Mouse (Mus musculus) MEL (cell line): ENCODE results near the gene Rabgap1l. TPM values are rescaled to one million over a fixed set of nuclear protein-coding genes. Genes with fewer than 3 reads are reported as not detected.
A peak's percentile ranks its signal among the peaks of the same experiment; 100 is the strongest.

Experiments used
- DNase-seq: peaks from one replicate; pipeline ENCODE4 v3.0.0; 2011; ENCODE audit warnings: low read depth, low spot score
- H3K27ac ChIP-seq: 2 replicates; pipeline ENCODE4 v1.5.1; 2012; ENCODE audit warnings: low read depth, mild to moderate bottlenecking, control low read depth, low read length, moderate library complexity; ENCODE audit not compliant: control insufficient read depth
- H3K27me3 ChIP-seq, 2 experiments: fragments of 150-350 bp in 1 of 2; sonication (generic) in 1 of 2; 2 replicates each; pipeline ENCODE4 v1.6.1; 2012; ENCODE audit warnings: low read length in 2 of 2, mild to moderate bottlenecking in 2 of 2, improper control_type of control experiment in 1 of 2, moderate library complexity in 1 of 2; ENCODE audit not compliant: insufficient read depth in 2 of 2, control insufficient read depth in 1 of 2
- H3K36me3 ChIP-seq, 2 experiments: 2 replicates each; pipeline ENCODE4 v1.6.1; 2012 to 2014; ENCODE audit warnings: low read length in 2 of 2, improper control_type of control experiment in 1 of 2, inconsistent platforms in 1 of 2, mild to moderate bottlenecking in 1 of 2; ENCODE audit not compliant: insufficient read depth in 2 of 2, control insufficient read depth in 1 of 2
- H3K4me1 ChIP-seq, 2 experiments: fragments of 150-350 bp in 1 of 2; sonication (generic) in 1 of 2; 2 replicates each; pipeline ENCODE4 v1.6.1; 2012; ENCODE audit warnings: low read length in 2 of 2, improper control_type of control experiment in 1 of 2, mild to moderate bottlenecking in 1 of 2; ENCODE audit not compliant: insufficient read depth in 2 of 2, control insufficient read depth in 1 of 2
- H3K4me3 ChIP-seq, 2 experiments: fragments of 150-350 bp in 1 of 2; sonication (generic) in 1 of 2; 2 replicates each; pipeline ENCODE4 v1.5.1; 2012; ENCODE audit warnings: low read depth in 2 of 2, low read length in 2 of 2, mild to moderate bottlenecking in 2 of 2, moderate library complexity in 2 of 2, control low read depth in 1 of 2, improper control_type of control experiment in 1 of 2; ENCODE audit not compliant: control insufficient read depth in 1 of 2, insufficient read depth in 1 of 2
- H3K79me2 ChIP-seq: 2 replicates; pipeline ENCODE4 v1.6.1; 2012; ENCODE audit warnings: mild to moderate bottlenecking, low read length, moderate library complexity; ENCODE audit not compliant: control insufficient read depth, poor library complexity, insufficient read depth
- H3K9ac ChIP-seq: 2 replicates; pipeline ENCODE4 v1.6.1; 2012; ENCODE audit warnings: low read depth, mild to moderate bottlenecking, control low read depth, low read length, moderate library complexity; ENCODE audit not compliant: control insufficient read depth, poor library complexity, severe bottlenecking
- H3K9me3 ChIP-seq: fragments of 150-350 bp; sonication (generic); replicated peaks from 2 replicates; pipeline ENCODE4 v1.6.1; 2012; ENCODE audit warnings: mild to moderate bottlenecking, low read length, improper control_type of control experiment, moderate library complexity; ENCODE audit not compliant: insufficient read depth
- BHLHE40 ChIP-seq: IDR thresholded peaks from 2 replicates; pipeline ENCODE4 v1.6.1; 2012; ENCODE audit warnings: low read depth, mild to moderate bottlenecking, inconsistent platforms, low read length, improper control_type of control experiment, borderline replicate concordance
- CHD2 ChIP-seq: IDR thresholded peaks from 2 replicates; pipeline ENCODE4 v1.6.1; 2011; ENCODE audit warnings: low read length, improper control_type of control experiment
- E2F4 ChIP-seq: IDR thresholded peaks from 2 replicates; pipeline ENCODE4 v1.6.1; 2011; ENCODE audit warnings: low read depth, low read length, improper control_type of control experiment, borderline replicate concordance
- GATA1 ChIP-seq: IDR thresholded peaks from 2 replicates; pipeline ENCODE4 v1.6.1; 2011; ENCODE audit warnings: low read depth, low read length, improper control_type of control experiment
- HCFC1 ChIP-seq: IDR thresholded peaks from 2 replicates; pipeline ENCODE4 v1.6.1; 2012; ENCODE audit warnings: low read depth, mild to moderate bottlenecking, inconsistent platforms, low read length, improper control_type of control experiment, moderate library complexity
- JUND ChIP-seq: IDR thresholded peaks from 2 replicates; pipeline ENCODE4 v1.6.1; 2011; ENCODE audit warnings: low read depth, mild to moderate bottlenecking, improper control_type of control experiment, low read length
- MAFK ChIP-seq: IDR thresholded peaks from 2 replicates; pipeline ENCODE4 v1.6.1; 2011; ENCODE audit warnings: low read depth, mild to moderate bottlenecking, low read length, improper control_type of control experiment, borderline replicate concordance
- MAX ChIP-seq: IDR thresholded peaks from 2 replicates; pipeline ENCODE4 v1.6.1; 2011; ENCODE audit warnings: low read length, improper control_type of control experiment
- MEF2A ChIP-seq: IDR thresholded peaks from 2 replicates; pipeline ENCODE4 v1.6.1; 2014; ENCODE audit warnings: low read depth, mild to moderate bottlenecking, inconsistent platforms, low read length, improper control_type of control experiment; ENCODE audit not compliant: poor library complexity, insufficient replicate concordance, severe bottlenecking; ENCODE audit errors: extremely low read depth
- MYB ChIP-seq: IDR thresholded peaks from 2 replicates; pipeline ENCODE4 v1.6.1; 2011; ENCODE audit warnings: mild to moderate bottlenecking, low read depth, low read length, improper control_type of control experiment
- MYC ChIP-seq: IDR thresholded peaks from 2 replicates; pipeline ENCODE4 v1.6.1; 2011; ENCODE audit warnings: low read depth, mild to moderate bottlenecking, low read length, improper control_type of control experiment, moderate library complexity
- NELFE ChIP-seq: IDR thresholded peaks from 2 replicates; pipeline ENCODE4 v1.6.1; 2011; ENCODE audit warnings: low read depth, low read length, improper control_type of control experiment
- NRF1 ChIP-seq: IDR thresholded peaks from 2 replicates; pipeline ENCODE4 v1.6.1; 2014; ENCODE audit warnings: low read depth, mild to moderate bottlenecking, inconsistent platforms, low read length, improper control_type of control experiment, moderate library complexity; ENCODE audit not compliant: poor library complexity, insufficient read depth, severe bottlenecking
- POLR2A ChIP-seq, 2 experiments: IDR thresholded peaks; 2 replicates each; pipeline ENCODE4 v1.6.1; 2011 to 2012; ENCODE audit warnings: low read length in 2 of 2, mild to moderate bottlenecking in 2 of 2, control low read depth in 1 of 2, improper control_type of control experiment in 1 of 2, low read depth in 1 of 2, moderate library complexity in 1 of 2; ENCODE audit not compliant: control insufficient read depth in 1 of 2, insufficient read depth in 1 of 2, poor library complexity in 1 of 2
- POLR2AphosphoS2 ChIP-seq: IDR thresholded peaks from 2 replicates; pipeline ENCODE4 v1.6.1; 2011; ENCODE audit warnings: low read length, improper control_type of control experiment
- SMC3 ChIP-seq: IDR thresholded peaks from 2 replicates; pipeline ENCODE4 v1.6.1; 2011; ENCODE audit warnings: low read depth, low read length, improper control_type of control experiment
- TBP ChIP-seq: IDR thresholded peaks from 2 replicates; pipeline ENCODE4 v1.8.0; 2011; ENCODE audit warnings: low read depth, low read length, improper control_type of control experiment
- UBTF ChIP-seq: IDR thresholded peaks from 2 replicates; pipeline ENCODE4 v1.6.1; 2012; ENCODE audit warnings: low read depth, mild to moderate bottlenecking, inconsistent platforms, low read length, improper control_type of control experiment, moderate library complexity, borderline replicate concordance; ENCODE audit not compliant: insufficient read depth
- USF1 ChIP-seq: IDR thresholded peaks from 2 replicates; pipeline ENCODE4 v1.6.1; 2014; ENCODE audit warnings: low read depth, mild to moderate bottlenecking, inconsistent platforms, low read length, improper control_type of control experiment, moderate library complexity
- USF2 ChIP-seq, 2 experiments: IDR thresholded peaks; 2 replicates each; pipeline ENCODE4 v1.6.1; 2011 to 2012; ENCODE audit warnings: improper control_type of control experiment in 2 of 2, low read length in 2 of 2, borderline replicate concordance in 1 of 2, inconsistent platforms in 1 of 2, low read depth in 1 of 2, mild to moderate bottlenecking in 1 of 2; ENCODE audit not compliant: insufficient read depth in 1 of 2
- ZC3H11A ChIP-seq: IDR thresholded peaks from 2 replicates; pipeline ENCODE4 v1.6.1; 2012; ENCODE audit warnings: low read depth, mild to moderate bottlenecking, inconsistent platforms, low read length, improper control_type of control experiment
- ZKSCAN1 ChIP-seq: IDR thresholded peaks from 2 replicates; pipeline ENCODE4 v1.6.1; 2012; ENCODE audit warnings: low read depth, mild to moderate bottlenecking, inconsistent platforms, low read length, improper control_type of control experiment, moderate library complexity
- polyA plus RNA-seq, 2 experiments: library from polyadenylated mRNA; stranded (reverse) in 1 of 2; unstranded in 1 of 2; fragments of >175 nt in 1 of 2; fragments of >200 nt in 1 of 2; gene quantifications; 2 replicates each; pipeline versions ENCODE4 v1.2.1 to v1.2.4; 2012; ENCODE audit warnings: low replicate concordance in 2 of 2, low read depth in 1 of 2; ENCODE audit not compliant: insufficient read length in 2 of 2, insufficient read depth in 1 of 2, missing spikeins in 1 of 2
- total RNA-seq: library from RNA; depleted of rRNA; stranded (reverse); fragments of 300-350 nt; gene quantifications from 2 replicates; pipeline ENCODE4 v1.2.3, GENCODE M21; 2012

Rabgap1l gene
- total and polyA plus RNA-seq, 3 experiments = 24.1 to 26.2 TPM; not detected in 1

DNA sequence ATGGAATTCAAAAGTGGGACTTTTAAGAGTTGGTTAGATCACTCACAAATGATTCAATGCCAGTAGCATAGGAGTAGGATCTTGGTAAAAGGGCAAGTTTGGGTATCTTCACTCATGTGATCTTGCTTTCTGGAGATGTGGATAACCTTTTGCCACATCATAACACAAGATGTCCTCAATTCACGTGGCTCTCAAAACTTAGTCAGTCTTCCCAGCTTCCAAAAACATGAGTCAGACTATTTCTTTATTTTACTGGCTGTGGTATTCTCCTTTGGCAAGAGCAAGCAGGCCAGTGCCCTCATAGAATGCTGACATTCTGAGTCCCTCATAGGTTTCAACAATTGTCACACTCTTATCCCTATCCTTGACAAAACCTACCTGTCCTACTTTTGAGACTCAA, 242.4 kb downstream of the Rabgap1l start:
- H3K4me3 ChIP-seq = no peak overlapping the region
- no peaks in the 10 kb centered on the region for H3K27me3 ChIP-seq
- peaks cover 0 to 5% of the 10 kb centered on the region in 2 experiments; a peak in 2 of 4 replicates for H3K36me3 ChIP-seq
- H3K79me2 ChIP-seq = no peaks in the 10 kb centered on the region
- TF ChIP-seq NRF1 (no peak), POLR2AphosphoS2 (no peak), SMC3 (no peak), BHLHE40 (no peak)
- no peak overlapping the region for H3K9ac ChIP-seq
- no peak for DNase-seq
- H3K9me3 ChIP-seq = no peaks in the 10 kb centered on the region
- H3K4me1 ChIP-seq = peaks cover 2 to 7% of the 10 kb centered on the region in 2 experiments; a peak in 2 of 4 replicates
- H3K27ac ChIP-seq = no peak overlapping the region

GRCm38 (mm10) chr1:160547934-160548876, 244.8 kb downstream of the Rabgap1l start:
- Histone ChIP-seq H3K27me3 (no peaks in the 10 kb centered on the region), H3K4me3 (no peak overlapping the region), H3K9ac (no peak overlapping the region), H3K36me3 (peaks cover 0 to 5% of the 10 kb centered on the region in 2 experiments; a peak in 2 of 4 replicates), H3K79me2 (no peaks in the 10 kb centered on the region), H3K27ac (no peak overlapping the region), H3K9me3 (no peaks in the 10 kb centered on the region), H3K4me1 (peaks cover 2 to 7% of the 10 kb centered on the region in 2 experiments; a peak in 2 of 4 replicates)
- DNase-seq = peak; percentile 27
- TF ChIP-seq MYC (no peak), E2F4 (no peak), MAFK (0 out of 2 replicates have a peak, but pooled peaks have one; percentile 14)

GRCm38 (mm10) chr1:160535649-160536048, 257.4 kb downstream of the Rabgap1l start:
- no peaks in the 10 kb centered on the region for H3K36me3 ChIP-seq
- no peak for DNase-seq
- TF ChIP-seq TBP = no peak
- TF ChIP-seq JUND = no peak
- TF ChIP-seq HCFC1 = no peak
- no peak for TF ChIP-seq BHLHE40
- no peak for TF ChIP-seq ZC3H11A
- no peak for TF ChIP-seq UBTF
- no peak for TF ChIP-seq E2F4
- no peak for TF ChIP-seq USF2 (IDR thresholded peaks at IDR 0.05; ENCODE audit: borderline replicate concordance in 1 of 2, insufficient read depth in 1 of 2, low read depth in 1 of 2, low read length in 2 of 2)
- TF ChIP-seq CHD2 = no peak
- TF ChIP-seq MAX = no peak
- TF ChIP-seq SMC3 = no peak
- TF ChIP-seq GATA1 = no peak
- TF ChIP-seq ZKSCAN1 = no peak
- TF ChIP-seq MAFK = no peak
- no peak for TF ChIP-seq NELFE
- no peak for TF ChIP-seq MYB
- TF ChIP-seq POLR2A (IDR thresholded peaks at IDR 0.05; ENCODE audit: control insufficient read depth in 1 of 2, insufficient read depth in 1 of 2, low read depth in 1 of 2, low read length in 2 of 2, poor library complexity in 1 of 2) = no peak
- no peak for TF ChIP-seq MEF2A
- TF ChIP-seq USF1 = no peak
- TF ChIP-seq, all 39 proteins: peak for 0
- Histone ChIP-seq H3K9me3 (no peaks in the 10 kb centered on the region), H3K4me3 (no peak overlapping the region), H3K27me3 (no peaks in the 10 kb centered on the region), H3K4me1 (no peaks in the 10 kb centered on the region), H3K27ac (no peak overlapping the region), H3K79me2 (no peaks in the 10 kb centered on the region), H3K9ac (no peak overlapping the region)
